Mouse (Mus musculus) intestine, embryonic 15.5 days (tissue): ENCODE results near the gene Retn. TPM values are rescaled to one million over a fixed set of nuclear protein-coding genes. Genes with fewer than 3 reads are reported as not detected.

Experiments
- ATAC-seq: fragments of 200-750 bp; cut with Nextera tagmentation; 2 replicates; pipeline ENCODE4 v1.8.0; 2017; ENCODE audit warnings: moderate TSS enrichment, moderate library complexity
- H3K27ac ChIP-seq: fragments of 300-500 bp; sonication (generic); 2 replicates; pipeline ENCODE4 v1.5.1; 2015; ENCODE audit warnings: mild to moderate bottlenecking, inconsistent platforms
- H3K27me3 ChIP-seq: fragments of 300-500 bp; sonication (generic); replicated peaks from 2 replicates; pipeline ENCODE4 v1.6.1; 2015; ENCODE audit warnings: inconsistent platforms
- H3K36me3 ChIP-seq: fragments of 300-500 bp; sonication (generic); 2 replicates; pipeline ENCODE4 v1.6.1; 2015; ENCODE audit warnings: inconsistent platforms
- H3K4me1 ChIP-seq: fragments of 300-500 bp; sonication (generic); replicated peaks from 2 replicates; pipeline ENCODE4 v1.6.1; 2015; ENCODE audit warnings: inconsistent platforms
- H3K4me2 ChIP-seq: fragments of 300-500 bp; sonication (generic); replicated peaks from 2 replicates; pipeline ENCODE4 v1.6.1; 2015; ENCODE audit warnings: mild to moderate bottlenecking, inconsistent platforms
- H3K4me3 ChIP-seq: fragments of 300-500 bp; sonication (generic); replicated peaks from 2 replicates; pipeline ENCODE4 v1.5.1; 2015; ENCODE audit warnings: inconsistent platforms
- H3K9ac ChIP-seq: fragments of 300-500 bp; sonication (generic); 2 replicates; pipeline ENCODE4 v1.6.1; 2015; ENCODE audit warnings: inconsistent platforms
- H3K9me3 ChIP-seq: fragments of 300-500 bp; sonication (generic); 2 replicates; pipeline ENCODE4 v1.6.1; 2016; ENCODE audit warnings: inconsistent platforms
- WGBS: fragments of 180-500 bp; shearing (Covaris S2); methylation state at CpG from one replicate; pipeline ENCODE4 v1.1.7; 2015; 5-methylcytosine and 5-hydroxymethylcytosine counted together
- polyA plus RNA-seq: library from polyadenylated mRNA; unstranded; fragments of >200 nt; fragmentation: Nextera tagmentation; extraction: Ambion mirVana; gene quantifications from 2 replicates; pipeline ENCODE4 v1.2.1, GENCODE M21; 2015

Retn gene
- polyA plus RNA-seq, 1 experiment from 2014 or later = not detected

DNA sequence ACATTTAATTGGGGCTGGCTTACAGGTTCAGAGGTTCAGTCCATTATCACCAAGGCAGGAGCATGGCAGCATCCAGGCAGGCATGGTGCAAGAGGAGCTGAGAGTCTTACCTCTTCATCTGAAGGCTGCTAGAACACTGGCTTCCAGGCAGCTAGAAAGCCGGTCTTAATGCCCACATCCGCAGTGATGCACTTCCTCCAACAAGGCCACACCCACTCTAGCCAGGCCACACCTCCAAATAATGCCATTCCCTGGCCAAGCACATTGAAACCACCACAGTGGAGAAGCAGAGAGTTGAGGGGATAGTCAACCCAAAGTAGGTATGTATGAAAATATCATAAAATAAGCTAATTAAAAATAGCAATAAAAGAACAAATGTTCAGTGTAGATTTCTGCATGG is 14.8 kb downstream of the Retn start:
- Histone ChIP-seq H3K27me3 (no peaks in the 10 kb centered on the region), H3K4me3 (no peak overlapping the region), H3K4me2 (no peak overlapping the region), H3K27ac (no peak overlapping the region), H3K4me1 (no peaks in the 10 kb centered on the region), H3K9ac (no peak overlapping the region), H3K9me3 (no peaks in the 10 kb centered on the region), H3K36me3 (no peaks in the 10 kb centered on the region)
- 79% methylated on average over 2 of the region's 2 CpGs for WGBS
- no peak for ATAC-seq

GRCm38 (mm10) chr8:3671980-3672491 is 16.5 kb downstream of the Retn start, which contains the start of gene Fcor:
Gene Fcor (minus strand): TSS chr8:3672362.
- Histone ChIP-seq H3K4me1 (no peaks in the 10 kb centered on the region), H3K9me3 (no peaks in the 10 kb centered on the region), H3K4me3 (peak within 1 kb of the TSS; percentile 60), H3K27ac (peak within 1 kb of the TSS; percentile 68), H3K36me3 (no peaks in the 10 kb centered on the region), H3K4me2 (peak within 1 kb of the TSS; percentile 94), H3K27me3 (no peaks in the 10 kb centered on the region), H3K9ac (peak within 1 kb of the TSS; percentile 60)
- WGBS = under 1% methylated on average over 23 of the region's 23 CpGs
- ATAC-seq = peak; percentile 81

- no peak for ATAC-seq
- Histone ChIP-seq H3K4me3 (no peak overlapping the region), H3K27me3 (no peaks in the 10 kb centered on the region), H3K36me3 (peaks cover 8% of the 10 kb centered on the region), H3K9me3 (no peaks in the 10 kb centered on the region), H3K4me2 (no peak overlapping the region), H3K4me1 (peaks cover 7% of the 10 kb centered on the region), H3K9ac (no peak overlapping the region), H3K27ac (no peak overlapping the region)
- WGBS = 58% methylated on average over 3 of the region's 3 CpGs
These were observed 19.1 kb downstream of the Retn start for GRCm38 (mm10) chr8:3674671-3675070.

DNA sequence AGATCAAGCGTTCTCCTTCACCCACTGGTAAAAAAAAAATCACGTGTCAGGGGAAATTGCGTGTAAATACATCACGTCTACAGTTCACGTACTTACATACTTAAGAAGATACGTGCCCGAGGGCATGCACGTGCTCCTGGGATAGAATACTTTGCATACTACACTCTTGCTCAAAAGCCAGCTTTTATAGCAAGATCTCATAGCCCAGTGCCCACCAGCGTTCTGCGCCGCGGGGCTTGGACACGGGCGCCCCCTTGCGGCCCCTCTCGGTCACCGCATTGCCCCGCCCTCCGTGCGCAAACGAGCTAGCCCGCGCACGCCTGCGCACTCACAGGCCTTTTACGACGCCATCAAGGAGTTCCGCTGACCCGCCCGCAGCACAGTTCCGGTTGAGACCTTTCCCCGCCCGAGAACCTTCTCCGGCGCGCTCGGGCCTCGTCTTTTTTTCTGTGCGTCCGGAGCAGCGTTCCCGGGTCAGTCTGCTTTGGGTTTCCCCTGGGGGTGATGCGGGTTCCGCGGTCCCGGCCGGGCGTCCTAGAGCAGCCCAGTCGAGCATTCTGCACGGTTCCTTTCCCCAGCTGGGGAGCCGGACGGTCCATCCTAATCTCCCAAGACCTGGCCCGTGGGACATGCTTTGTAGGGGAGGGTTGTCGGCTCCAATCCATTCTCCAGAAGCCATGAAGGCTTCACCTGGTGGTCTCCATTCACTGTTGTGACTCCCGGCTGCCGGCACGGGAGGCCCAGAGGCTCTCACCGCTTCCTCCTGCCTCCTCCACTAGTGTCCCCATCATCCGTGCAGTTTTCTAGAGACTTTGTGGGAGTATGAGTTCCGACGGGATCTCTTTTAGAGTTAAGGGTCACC is 20.8 kb downstream of the Retn start, which contains the start of gene Trappc5:
Gene Trappc5 (plus strand): TSS at position 169 of the 862 bp plus-strand sequence.
- 1% methylated on average over 61 of the region's 61 CpGs for WGBS
- Histone ChIP-seq H3K9me3 (no peaks in the 10 kb centered on the region), H3K4me1 (peaks cover 7% of the 10 kb centered on the region), H3K36me3 (peaks cover 14% of the 10 kb centered on the region), H3K4me3 (peak within 1 kb of the TSS; percentile 77), H3K27me3 (no peaks in the 10 kb centered on the region), H3K27ac (peak within 1 kb of the TSS; percentile 95), H3K9ac (peak within 1 kb of the TSS; percentile 88), H3K4me2 (peak within 1 kb of the TSS; percentile 75)
- peak; percentile 92 for ATAC-seq

DNA sequence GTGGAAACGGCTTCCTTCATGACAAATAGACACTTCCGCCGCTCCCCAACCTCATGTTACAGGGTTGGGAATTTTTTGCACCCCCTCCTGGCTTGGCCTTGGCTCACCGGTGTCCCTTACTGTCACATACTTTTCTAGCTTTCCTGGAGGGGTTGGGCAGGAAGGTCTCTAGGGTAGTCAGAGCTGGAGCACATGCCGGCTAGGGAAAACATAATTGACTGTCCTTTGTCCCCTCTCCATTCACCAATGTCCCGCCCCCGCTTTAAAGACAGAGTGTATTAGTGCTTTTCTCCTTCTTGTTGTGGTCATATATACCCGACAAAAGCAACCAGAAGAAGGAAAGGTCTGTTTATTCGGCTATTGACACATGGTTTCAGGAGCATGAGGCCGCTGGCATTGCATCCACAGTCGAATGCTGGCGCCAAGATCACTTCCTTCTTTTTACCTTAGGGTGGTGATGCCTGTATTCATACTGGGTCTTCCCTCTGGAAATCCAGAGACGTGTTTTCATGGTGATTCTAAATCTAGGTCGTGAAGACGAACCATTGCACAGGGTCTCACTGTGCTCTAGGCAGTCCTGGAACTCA is 21.5 kb downstream of the Retn start:
- H3K9me3 ChIP-seq = no peaks in the 10 kb centered on the region
- peak overlapping the region; percentile 75 for H3K4me2 ChIP-seq
- peaks cover 7% of the 10 kb centered on the region for H3K4me1 ChIP-seq
- peak; percentile 29 for ATAC-seq
- H3K27ac ChIP-seq = peak overlapping the region; percentile 95
- no peaks in the 10 kb centered on the region for H3K27me3 ChIP-seq
- peak overlapping the region; percentile 77 for H3K4me3 ChIP-seq
- H3K36me3 ChIP-seq = peaks cover 14% of the 10 kb centered on the region
- WGBS = 3% methylated on average over 15 of the region's 15 CpGs
- peak overlapping the region; percentile 88 for H3K9ac ChIP-seq

DNA sequence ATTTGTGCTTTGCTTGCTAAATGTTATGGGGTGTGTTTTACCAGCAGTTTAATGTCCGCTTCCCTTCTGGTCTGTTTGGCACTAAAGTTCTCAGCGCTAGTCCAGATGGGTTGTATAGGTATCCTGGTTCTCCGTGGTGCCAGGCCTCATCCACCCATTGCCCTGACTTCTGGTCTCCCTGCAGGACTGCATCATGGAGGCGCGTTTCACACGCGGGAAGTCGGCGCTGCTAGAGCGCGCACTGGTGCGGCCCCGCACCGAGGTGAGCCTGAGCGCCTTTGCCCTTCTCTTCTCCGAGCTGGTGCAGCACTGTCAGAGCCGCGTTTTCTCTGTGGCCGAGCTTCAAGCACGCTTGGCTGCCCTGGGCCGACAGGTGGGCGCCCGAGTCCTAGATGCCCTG is 23.3 kb downstream of the Retn start:
- Histone ChIP-seq H3K4me3 (no peak overlapping the region), H3K4me1 (peaks cover 7% of the 10 kb centered on the region), H3K9ac (no peak overlapping the region), H3K27ac (no peak overlapping the region), H3K4me2 (no peak overlapping the region), H3K36me3 (peaks cover 14% of the 10 kb centered on the region), H3K9me3 (no peaks in the 10 kb centered on the region), H3K27me3 (no peaks in the 10 kb centered on the region)
- no peak for ATAC-seq
- WGBS = 98% methylated on average over 22 of the region's 23 CpGs

DNA sequence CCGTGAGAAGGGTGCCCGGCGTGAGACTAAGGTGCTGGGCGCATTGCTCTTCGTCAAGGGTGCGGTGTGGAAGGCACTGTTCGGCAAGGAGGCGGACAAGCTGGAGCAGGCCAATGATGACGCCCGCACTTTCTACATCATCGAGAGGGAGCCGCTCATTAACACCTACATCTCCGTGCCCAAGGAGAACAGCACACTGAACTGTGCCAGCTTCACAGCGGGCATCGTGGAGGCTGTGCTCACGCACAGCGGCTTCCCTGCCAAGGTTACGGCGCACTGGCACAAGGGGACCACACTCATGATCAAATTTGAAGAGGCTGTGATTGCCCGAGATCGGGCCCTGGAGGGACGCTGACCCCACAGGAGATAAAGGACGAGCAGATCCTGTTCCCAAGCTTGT is 23.7 kb downstream of the Retn start:
- Histone ChIP-seq H3K9ac (no peak overlapping the region), H3K4me3 (no peak overlapping the region), H3K36me3 (peaks cover 14% of the 10 kb centered on the region), H3K27me3 (no peaks in the 10 kb centered on the region), H3K9me3 (no peaks in the 10 kb centered on the region), H3K27ac (no peak overlapping the region), H3K4me1 (peaks cover 7% of the 10 kb centered on the region), H3K4me2 (no peak overlapping the region)
- whole genome bisulfite sequencing = 96% methylated on average over 23 of the region's 23 CpGs
- no peak for ATAC-seq

- 83% methylated on average over 5 of the region's 5 CpGs for WGBS
- peaks cover 14% of the 10 kb centered on the region for H3K36me3 ChIP-seq
- no peak overlapping the region for H3K27ac ChIP-seq
- no peaks in the 10 kb centered on the region for H3K27me3 ChIP-seq
- ATAC-seq = no peak
- no peak overlapping the region for H3K9ac ChIP-seq
- H3K4me1 ChIP-seq = peaks cover 7% of the 10 kb centered on the region
- H3K4me2 ChIP-seq = no peak overlapping the region
- no peak overlapping the region for H3K4me3 ChIP-seq
- no peaks in the 10 kb centered on the region for H3K9me3 ChIP-seq
These were observed 24.1 kb downstream of the Retn start for GRCm38 (mm10) chr8:3679656-3680055.

DNA sequence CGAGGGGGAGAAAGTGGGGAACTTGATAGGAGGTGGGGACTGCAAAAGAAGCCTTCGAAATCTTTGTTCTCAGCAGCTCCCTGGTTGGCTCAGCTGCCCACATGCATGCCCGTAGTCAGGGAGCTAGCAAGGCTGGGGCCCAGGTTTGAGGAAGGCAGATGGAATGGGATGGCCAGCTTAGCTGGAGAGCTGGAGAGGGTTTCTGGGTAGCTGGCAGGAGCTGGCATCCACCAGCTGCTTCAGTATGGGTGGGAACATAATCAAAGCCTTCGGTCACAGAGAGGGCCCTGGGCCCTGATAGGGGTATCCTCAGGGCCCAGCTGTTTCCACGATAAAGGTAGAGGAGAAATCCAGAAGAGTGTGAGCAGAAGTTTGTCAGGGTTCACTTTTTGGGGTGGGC is 26.9 kb downstream of the Retn start:
- WGBS = 95% methylated on average over 5 of the region's 5 CpGs
- H3K27me3 ChIP-seq = no peaks in the 10 kb centered on the region
- no peak overlapping the region for H3K4me2 ChIP-seq
- no peak overlapping the region for H3K4me3 ChIP-seq
- no peak for ATAC-seq
- no peaks in the 10 kb centered on the region for H3K9me3 ChIP-seq
- H3K36me3 ChIP-seq = peaks cover 14% of the 10 kb centered on the region
- no peak overlapping the region for H3K27ac ChIP-seq
- H3K4me1 ChIP-seq = peaks cover 5% of the 10 kb centered on the region
- no peak overlapping the region for H3K9ac ChIP-seq

DNA sequence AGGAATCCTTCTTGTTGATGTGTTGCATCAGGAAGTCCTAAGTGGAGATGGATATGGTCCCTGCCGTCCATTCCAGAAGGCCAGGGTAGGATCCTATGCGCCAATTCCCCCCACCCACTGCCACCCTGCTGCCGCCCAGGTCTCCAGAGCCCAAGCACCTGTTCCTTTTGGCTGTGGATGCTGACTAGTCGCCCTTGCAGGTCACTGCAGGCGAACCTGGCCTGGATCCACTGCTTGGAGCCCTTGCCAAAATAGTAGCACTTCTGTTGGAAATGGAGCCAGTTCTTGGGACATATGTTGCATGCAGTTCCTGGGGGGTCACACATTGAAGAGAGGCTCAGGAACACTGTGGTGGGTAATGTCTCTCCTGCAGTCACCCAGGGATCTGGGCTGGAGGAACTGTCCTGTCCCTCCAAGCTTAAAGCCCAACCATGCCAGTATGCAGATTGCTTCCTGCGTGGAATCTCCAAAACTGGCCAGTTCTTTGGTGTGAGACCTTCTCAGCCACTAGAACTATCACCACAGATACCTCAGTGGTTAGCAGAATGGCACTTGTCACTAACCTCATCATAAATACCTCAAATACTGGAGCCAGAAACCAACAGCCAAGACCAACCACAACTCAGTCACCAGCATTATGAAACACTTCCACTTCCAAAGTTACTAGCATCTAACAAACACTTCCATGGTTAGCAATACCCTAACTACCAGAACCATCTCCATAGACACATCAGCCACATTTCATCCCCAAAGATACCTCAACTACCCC is 28.0 kb downstream of the Retn start:
- WGBS = 79% methylated on average over 6 of the region's 6 CpGs
- no peak overlapping the region for H3K4me2 ChIP-seq
- no peaks in the 10 kb centered on the region for H3K27me3 ChIP-seq
- no peak overlapping the region for H3K9ac ChIP-seq
- peaks cover 14% of the 10 kb centered on the region for H3K36me3 ChIP-seq
- no peak overlapping the region for H3K27ac ChIP-seq
- H3K9me3 ChIP-seq = no peaks in the 10 kb centered on the region
- H3K4me1 ChIP-seq = no peaks in the 10 kb centered on the region; the same call in 1 of the 2 replicates
- ATAC-seq = no peak
- no peak overlapping the region for H3K4me3 ChIP-seq

- no peak overlapping the region for H3K4me2 ChIP-seq
- ATAC-seq = no peak
- H3K9ac ChIP-seq = no peak overlapping the region
- no peaks in the 10 kb centered on the region for H3K27me3 ChIP-seq
- no peak overlapping the region for H3K4me3 ChIP-seq
- no peaks in the 10 kb centered on the region; the same call in 1 of the 2 replicates for H3K4me1 ChIP-seq
- no peak overlapping the region for H3K27ac ChIP-seq
- H3K9me3 ChIP-seq = no peaks in the 10 kb centered on the region
- H3K36me3 ChIP-seq = peaks cover 6% of the 10 kb centered on the region
These were observed 29.0 kb downstream of the Retn start for GRCm38 (mm10) chr8:3684530-3684929.

- 67% methylated on average over 5 of the region's 5 CpGs for WGBS
- H3K27ac ChIP-seq = no peak overlapping the region
- no peak overlapping the region for H3K4me2 ChIP-seq
- no peaks in the 10 kb centered on the region; the same call in 1 of the 2 replicates for H3K36me3 ChIP-seq
- H3K4me3 ChIP-seq = no peak overlapping the region
- H3K4me1 ChIP-seq = no peaks in the 10 kb centered on the region
- no peak for ATAC-seq
- H3K9me3 ChIP-seq = no peaks in the 10 kb centered on the region
- H3K27me3 ChIP-seq = no peaks in the 10 kb centered on the region
- no peak overlapping the region for H3K9ac ChIP-seq
These were observed 29.9 kb downstream of the Retn start for GRCm38 (mm10) chr8:3685422-3685821.
